ENCODE assay signal across 8 mouse cellular contexts in the genomic region with DNA sequence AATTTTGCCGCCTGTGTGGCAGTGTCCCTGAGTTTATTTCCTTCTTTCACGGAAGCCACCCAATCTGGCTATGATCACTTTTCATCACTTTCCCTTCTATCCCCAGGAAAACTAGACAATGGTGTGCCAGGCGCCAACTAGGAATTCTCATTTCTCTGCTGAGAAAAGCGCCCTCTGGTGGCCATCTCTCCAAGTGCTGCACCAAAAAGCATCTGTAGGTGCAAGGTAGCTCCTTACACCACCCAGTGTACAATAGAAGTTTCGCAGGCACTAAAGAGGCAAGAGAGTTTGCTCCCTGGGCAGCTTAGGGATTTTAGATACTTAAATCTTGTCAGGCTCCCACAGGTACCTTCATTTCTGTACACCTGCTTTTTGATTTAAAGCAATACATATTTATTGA. TPM values are rescaled to one million over a fixed set of nuclear protein-coding genes. Genes with fewer than 3 reads are reported as not detected.
DNase-seq lines count a peak whose midpoint lies in the region; ATAC-seq lines count a peak whose summit lies in the region.

No protein-coding gene starts in this region.

- peaks cover 11% of the 10 kb centered on the region for H3K27me3 ChIP-seq in forebrain, embryonic 12.5 days

- ATAC-seq in forebrain, embryonic 12.5 days (ENCODE audit: low FRiP score) = peak; percentile 53
- peak; percentile 55 for ATAC-seq in megakaryocyte, adult 5-6 weeks (ENCODE audit: poor library complexity, severe bottlenecking)

- DNase-seq in MEL-GATA-1-ER (ENCODE audit: extremely low read depth, low read depth) = peak; percentile 58
- DNase-seq in c-Kit-positive CD71-positive TER-119-positive erythroid progenitor cells, embryonic 14.5 days (ENCODE audit: low spot score) = peak; percentile 73
- DNase-seq in heart, postnatal 4 days = peak; percentile 95
- peak; percentile 91 to 93 for DNase-seq in layer of hippocampus, postnatal 14 days (ENCODE audit: low spot score in 2 of 2)
- DNase-seq in right cerebral cortex, postnatal 10 days (ENCODE audit: low spot score in 2 of 2) = peak; percentile 90 to 92
- DNase-seq in urinary bladder, postnatal 14 days (ENCODE audit: low spot score) = peak; percentile 90

- H3K4me2 ChIP-seq in forebrain, embryonic 12.5 days = no peak overlapping the region

- peaks cover 22% of the 10 kb centered on the region for H3K4me1 ChIP-seq in forebrain, embryonic 12.5 days

- 6% methylated on average over 5 of the region's 5 CpGs for WGBS in forebrain, embryonic 12.5 days

- no peak overlapping the region for H3K9ac ChIP-seq in forebrain, embryonic 12.5 days

- H3K4me3 ChIP-seq in forebrain, embryonic 12.5 days (replicated peaks) = no peak overlapping the region

- H3K36me3 ChIP-seq in forebrain, embryonic 12.5 days (replicated peaks) = peaks cover 13% of the 10 kb centered on the region

- H3K27ac ChIP-seq in forebrain, embryonic 12.5 days = no peak overlapping the region

- H3K9me3 ChIP-seq in forebrain, embryonic 12.5 days = no peaks in the 10 kb centered on the region

RNA-seq across cellular contexts. Expression of a gene that starts 9.5 kb away (rescaled TPM):
- 11.3 and 13.3 TPM in 2 replicates for polyA plus RNA-seq in forebrain, embryonic 12.5 days (2016; fragmentation: Nextera tagmentation; extraction: Ambion mirVana)
- 1 to 10 TPM; 5.3 to 5.6 TPM for total RNA-seq in heart, postnatal 4 days (2021)
- 1 to 10 TPM; 8.1 to 8.8 TPM for total RNA-seq in layer of hippocampus, postnatal 14 days (2021)
- total RNA-seq in megakaryocyte, adult 5-6 weeks (2015) = 3.4 and 6.0 TPM in 2 replicates
- total RNA-seq in megakaryocyte, adult 5-6 weeks (2017) = 0.94 and 3.6 TPM in 2 replicates

RNA-seq across cellular contexts. Expression of a gene that starts 10.6 kb away (rescaled TPM):
- 183 and 188 TPM in 2 replicates for polyA plus RNA-seq in forebrain, embryonic 12.5 days (2016; fragmentation: Nextera tagmentation; extraction: Ambion mirVana)
- total RNA-seq in heart, postnatal 4 days (2021) = 100 to 1,000 TPM; 152 to 180 TPM
- 10 to 100 TPM; 96.9 to 98.1 TPM for total RNA-seq in layer of hippocampus, postnatal 14 days (2021)
- total RNA-seq in megakaryocyte, adult 5-6 weeks (2015) = 190 and 212 TPM in 2 replicates
- 135 and 165 TPM in 2 replicates for total RNA-seq in megakaryocyte, adult 5-6 weeks (2017)

RNA-seq across cellular contexts. Expression of a gene that starts 12.4 kb away (rescaled TPM):
- 129 and 160 TPM in 2 replicates for polyA plus RNA-seq in forebrain, embryonic 12.5 days (2016; fragmentation: Nextera tagmentation; extraction: Ambion mirVana)
- total RNA-seq in heart, postnatal 4 days (2021) = 100 to 1,000 TPM; 216 to 226 TPM
- total RNA-seq in layer of hippocampus, postnatal 14 days (2021) = 10 to 100 TPM; 76.7 to 86.1 TPM
- 60.5 and 76.0 TPM in 2 replicates for total RNA-seq in megakaryocyte, adult 5-6 weeks (2015)
- total RNA-seq in megakaryocyte, adult 5-6 weeks (2017) = 46.8 and 47.1 TPM in 2 replicates

RNA-seq across cellular contexts. Expression of a gene that starts 20.4 kb away (rescaled TPM):
- polyA plus RNA-seq in forebrain, embryonic 12.5 days (2016; fragmentation: Nextera tagmentation; extraction: Ambion mirVana) = 0.46 and 0.73 TPM in 2 replicates
- total RNA-seq in heart, postnatal 4 days (2021) = 10 to 100 TPM; 69.6 to 78.5 TPM
- 10 to 100 TPM; 28.1 to 28.5 TPM for total RNA-seq in layer of hippocampus, postnatal 14 days (2021)
- not detected in 2 replicates for total RNA-seq in megakaryocyte, adult 5-6 weeks (2015)
- not detected in 2 replicates for total RNA-seq in megakaryocyte, adult 5-6 weeks (2017)

RNA-seq across cellular contexts. Expression of a gene that starts 21.7 kb away (rescaled TPM):
- 9.3 and 9.6 TPM in 2 replicates for polyA plus RNA-seq in forebrain, embryonic 12.5 days (2016; fragmentation: Nextera tagmentation; extraction: Ambion mirVana)
- total RNA-seq in heart, postnatal 4 days (2021) = 1 to 10 TPM; 3.8 to 4.1 TPM
- total RNA-seq in layer of hippocampus, postnatal 14 days (2021) = 10 to 100 TPM; 23.3 to 26.4 TPM
- 0.07 and 0.18 TPM in 2 replicates for total RNA-seq in megakaryocyte, adult 5-6 weeks (2015)
- total RNA-seq in megakaryocyte, adult 5-6 weeks (2017) = 0.18 and 0.28 TPM in 2 replicates
